Mouse (Mus musculus): ENCODE data around the gene Dynll2.
"Not testable (repeated sequence)": the region's sequence is repeated elsewhere in the genome, so short reads cannot be mapped to it uniquely, and the experiment has no call there.

Dynll2 gene

GRCm38 (mm10) chr11:87987861-87988260, 528 bp upstream of the Dynll2 start:
- DNase-seq (ENCODE audit: low spot score) = no peak

GRCm38 (mm10) chr11:87986141-87986741, 1.1 kb downstream of the Dynll2 start:
- peak; percentile 82 for DNase-seq (ENCODE audit: low spot score)

DNA sequence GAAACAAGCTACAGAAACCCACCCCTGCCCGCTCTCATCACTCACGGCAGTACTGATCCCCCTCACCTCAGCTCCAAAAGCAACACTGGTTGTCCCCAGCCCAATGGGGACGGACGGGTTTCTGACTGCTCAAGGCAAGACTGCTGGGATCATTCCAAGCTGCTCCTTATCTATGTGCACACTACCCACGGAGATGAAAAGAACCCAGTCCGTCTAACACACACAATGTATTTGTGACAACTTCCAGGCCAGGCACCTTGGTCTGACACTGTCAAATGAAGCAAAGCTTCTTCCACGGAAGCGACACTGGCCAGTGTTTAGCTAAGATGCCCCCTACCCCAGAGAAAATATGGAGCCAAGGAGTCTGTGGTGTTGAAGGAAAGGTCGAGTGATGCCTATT, 1.7 kb downstream of the Dynll2 start:
- DNase-seq (ENCODE audit: low spot score) = no peak

DNA sequence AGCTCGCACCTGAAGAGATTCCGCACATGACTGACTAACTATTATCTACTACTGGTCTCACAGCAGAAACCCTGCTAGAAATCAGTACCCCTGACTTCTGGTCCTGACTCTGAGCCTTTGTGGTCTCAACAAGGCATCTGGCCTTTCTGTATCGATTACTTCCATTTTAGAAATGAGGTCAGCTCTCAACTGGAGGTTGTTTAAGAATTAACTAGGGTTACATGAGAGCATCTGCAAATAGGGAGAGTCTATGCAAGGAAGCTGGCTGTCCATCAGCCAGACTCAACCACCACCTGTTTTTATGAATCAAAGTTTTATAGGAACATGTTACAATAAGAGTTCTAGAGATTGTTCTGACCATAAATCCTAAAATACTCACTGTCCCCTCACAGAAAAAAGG, 2.8 kb downstream of the Dynll2 start:
- DNase-seq (ENCODE audit: low spot score) = no peak

- DNase-seq (ENCODE audit: low spot score) = no peak
Measured at GRCm38 (mm10) chr11:87978905-87979304, 8.4 kb downstream of the Dynll2 start.

GRCm38 (mm10) chr11:87977021-87977420, 10.3 kb downstream of the Dynll2 start:
- not testable (repeated sequence) for DNase-seq (ENCODE audit: low spot score)

DNA sequence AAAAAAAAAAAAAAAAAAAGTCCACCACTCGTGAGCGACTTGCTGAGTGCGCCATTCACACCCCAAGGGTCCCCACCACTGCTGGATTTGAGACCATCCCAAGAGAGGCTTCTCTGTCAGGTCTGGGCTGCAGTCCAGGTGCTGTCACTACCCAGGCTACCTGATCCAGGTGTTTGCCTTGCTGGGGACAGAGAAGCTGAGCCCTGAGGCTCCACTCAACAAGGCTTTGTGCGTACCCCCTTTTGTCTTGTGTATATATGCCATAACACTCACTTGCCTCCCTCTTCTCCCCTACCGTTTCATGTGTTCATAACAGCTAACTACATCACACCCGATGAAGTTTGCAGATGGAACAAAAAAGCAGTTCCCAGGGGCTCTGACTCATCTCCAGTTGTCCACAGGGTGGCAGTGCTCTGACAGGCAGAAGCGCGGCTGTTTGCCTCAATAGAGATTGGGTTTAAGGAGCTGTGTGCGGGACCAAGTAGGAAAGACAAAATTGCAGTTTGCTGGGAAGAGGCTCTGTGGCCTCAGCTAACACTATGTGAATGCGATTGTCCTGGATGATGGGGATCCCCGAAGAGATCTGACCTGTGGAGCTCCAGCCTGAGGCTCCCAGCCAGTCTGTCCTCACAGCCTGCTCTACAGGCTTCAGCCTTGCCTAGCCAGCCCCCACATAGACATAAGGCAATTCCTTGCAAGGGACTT, 12.7 kb downstream of the Dynll2 start:
- DNase-seq (ENCODE audit: low spot score) = peak; percentile 53

GRCm38 (mm10) chr11:87973559-87974305, 13.6 kb downstream of the Dynll2 start:
- DNase-seq (ENCODE audit: low spot score) = no peak

DNA sequence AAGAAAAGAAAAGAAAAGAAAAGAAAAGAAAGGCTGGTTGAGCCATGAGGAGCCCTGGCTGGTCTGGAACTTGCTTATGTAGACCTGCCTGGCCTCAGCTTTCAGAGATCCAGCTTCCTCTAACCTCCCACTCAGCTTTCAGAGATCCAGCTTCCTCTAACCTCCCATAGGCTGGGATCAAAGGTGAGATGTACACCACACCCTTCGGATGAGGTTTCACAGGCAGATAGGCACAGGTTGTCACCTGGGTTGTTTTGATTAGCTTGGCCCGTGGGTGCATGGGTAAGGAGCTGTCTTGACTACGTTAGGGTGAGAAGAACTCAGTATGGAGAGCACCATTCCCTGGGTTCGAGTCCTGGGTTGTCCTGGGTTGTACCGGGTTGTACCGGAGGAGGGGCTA, 14.5 kb downstream of the Dynll2 start:
- no peak for DNase-seq (ENCODE audit: low spot score)

DNA sequence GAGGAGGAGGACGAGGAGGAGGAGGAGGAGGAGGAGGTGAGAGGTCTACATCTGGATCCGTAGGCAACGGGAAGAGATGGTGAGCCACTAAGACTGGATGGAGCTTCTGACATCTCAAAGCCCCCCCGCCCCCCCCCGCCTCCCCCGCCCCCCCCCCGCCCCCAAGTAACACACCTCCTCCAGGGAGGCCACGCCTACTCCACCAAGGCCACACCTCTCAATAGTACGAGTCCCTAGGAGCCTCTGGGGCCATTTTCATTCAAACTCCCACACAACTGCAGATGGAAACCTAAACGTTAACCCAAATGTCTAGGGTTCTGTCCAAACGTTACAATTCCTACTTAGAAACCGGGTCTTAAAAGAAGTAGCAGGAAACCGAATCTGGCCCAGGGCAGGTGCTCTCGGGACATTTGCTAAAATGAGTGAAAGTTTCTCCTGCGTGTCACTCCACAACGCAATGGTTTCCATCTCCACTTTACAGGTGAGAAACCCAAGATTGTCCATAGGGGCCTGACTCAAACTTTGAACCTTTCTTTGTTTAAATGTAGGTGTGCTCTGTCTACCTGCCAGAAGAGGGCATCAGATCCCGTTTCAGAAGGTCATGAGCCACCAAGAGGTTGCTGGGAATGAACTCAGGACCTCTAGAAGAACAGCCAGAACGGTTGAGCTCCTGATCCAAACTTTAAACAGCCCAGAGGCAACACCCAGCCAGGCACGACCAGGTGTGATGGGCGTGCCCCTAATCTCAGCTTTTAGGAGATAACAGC, 18.8 kb downstream of the Dynll2 start:
- DNase-seq (ENCODE audit: low spot score) = no peak

DNA sequence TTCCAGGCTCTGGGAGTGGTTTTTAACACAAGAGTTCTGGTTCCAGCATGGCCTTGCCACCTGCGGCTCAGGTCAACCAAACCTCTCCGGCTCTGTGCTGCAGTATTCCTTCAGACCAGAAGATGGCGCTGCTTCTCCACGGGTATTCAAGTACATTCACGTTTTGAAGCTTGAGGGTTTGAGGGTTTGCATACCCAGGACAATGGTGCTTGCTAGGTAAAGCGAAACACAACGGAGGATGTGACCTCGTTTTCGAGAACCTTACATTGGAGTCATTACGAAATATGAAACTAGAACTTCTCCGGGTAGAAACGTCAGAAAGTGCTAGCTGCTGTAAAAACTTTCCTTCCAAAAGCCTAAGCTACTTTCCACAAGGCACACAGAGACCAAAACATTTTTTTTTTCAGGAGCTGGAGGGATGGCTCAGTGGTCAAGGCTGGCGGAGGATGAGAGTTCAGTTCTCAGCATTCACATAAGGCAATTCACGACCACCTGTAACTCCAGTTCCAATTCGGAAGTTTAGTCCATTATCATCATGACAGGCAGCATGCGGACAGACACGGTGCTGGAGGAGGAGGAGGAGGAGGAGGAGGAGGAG, 19.5 kb downstream of the Dynll2 start:
- peak; percentile 75 for DNase-seq (ENCODE audit: low spot score)

GRCm38 (mm10) chr11:87966214-87966613, 21.1 kb downstream of the Dynll2 start:
- no peak for DNase-seq (ENCODE audit: low spot score)

DNA sequence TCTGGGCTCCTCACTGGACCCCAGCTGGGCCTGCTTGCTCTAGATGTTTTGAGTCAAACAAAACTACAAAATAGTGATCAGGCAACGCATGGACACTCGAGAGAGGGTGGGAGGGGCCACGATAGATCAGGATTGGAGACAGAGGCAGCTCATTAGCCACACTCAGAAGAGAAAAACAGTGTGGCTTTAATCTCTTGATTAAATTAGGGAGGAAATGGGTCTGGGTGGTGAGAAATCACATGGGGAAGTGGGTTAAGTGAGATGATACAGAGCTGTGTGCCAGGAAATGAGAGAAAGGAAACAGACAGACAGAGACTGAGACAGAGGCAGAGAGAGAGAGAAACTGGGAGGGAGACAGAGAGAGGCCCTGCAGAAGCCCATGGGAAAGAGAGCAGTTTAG, 22.0 kb downstream of the Dynll2 start:
- DNase-seq (ENCODE audit: low spot score) = no peak

DNA sequence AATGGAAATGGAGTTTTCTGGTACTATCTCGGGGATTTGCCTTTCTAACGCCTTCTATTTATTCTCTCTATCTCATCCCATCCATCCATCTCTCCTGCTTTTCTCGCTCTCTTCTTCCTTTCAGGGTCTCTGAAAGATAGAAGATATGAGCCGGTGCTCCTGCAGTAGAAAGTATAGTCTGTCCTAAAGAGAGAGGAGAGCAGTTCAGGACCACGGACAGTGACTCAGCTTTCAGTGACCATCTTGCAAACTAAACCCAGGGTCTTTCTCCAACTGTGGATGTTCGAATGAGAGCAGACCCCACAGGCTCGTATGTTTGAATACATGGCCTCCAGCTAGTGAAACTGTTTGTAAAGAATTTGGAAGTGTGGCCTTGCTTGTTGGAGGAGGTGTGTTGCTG, 30.3 kb downstream of the Dynll2 start:
- DNase-seq (ENCODE audit: low spot score) = peak; percentile 36

- no peak for DNase-seq (ENCODE audit: low spot score)
Measured at GRCm38 (mm10) chr11:87955144-87955543, 32.2 kb downstream of the Dynll2 start.

GRCm38 (mm10) chr11:87949990-87950389, 37.3 kb downstream of the Dynll2 start:
- DNase-seq (ENCODE audit: low spot score) = no peak

DNA sequence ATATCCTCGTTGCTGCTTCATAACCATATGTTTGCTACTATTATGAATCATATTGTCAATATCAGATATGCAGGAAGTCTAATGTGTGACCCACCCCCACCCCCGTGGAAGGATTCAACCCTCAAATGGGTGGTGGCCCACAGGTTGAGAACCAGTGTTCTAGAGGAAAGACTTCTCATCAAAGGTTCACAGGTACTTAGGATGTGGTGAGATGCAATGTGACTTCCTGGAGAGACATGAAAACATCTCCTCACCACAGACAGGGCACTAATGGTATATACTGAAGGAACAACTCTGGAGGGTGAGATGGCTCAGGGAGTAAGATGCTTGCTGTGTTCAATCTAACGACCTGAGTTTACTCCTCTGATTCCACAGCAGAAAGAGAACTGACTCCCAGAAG, 51.9 kb downstream of the Dynll2 start:
- DNase-seq (ENCODE audit: low spot score) = no peak

DNA sequence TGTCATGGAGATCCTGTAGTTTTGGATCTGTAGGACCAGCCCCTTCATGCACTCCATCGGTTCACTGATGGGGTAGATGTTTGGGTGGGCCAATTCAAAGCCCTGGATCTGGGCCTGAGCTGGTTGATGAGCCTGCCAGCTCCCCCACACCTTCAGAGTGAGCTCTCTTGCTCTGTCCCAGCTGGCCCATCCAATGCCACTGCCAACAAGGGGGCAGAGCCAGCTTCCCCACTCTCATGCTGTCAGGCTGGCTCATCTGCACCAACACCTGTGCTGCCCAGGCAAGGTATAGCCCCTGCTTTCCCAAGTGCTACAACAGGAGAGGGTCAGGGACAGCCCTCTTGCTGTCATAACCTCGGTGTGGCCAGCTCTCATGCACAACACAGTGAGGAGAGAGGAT, 53.6 kb downstream of the Dynll2 start:
- no peak for DNase-seq (ENCODE audit: low spot score)

DNA sequence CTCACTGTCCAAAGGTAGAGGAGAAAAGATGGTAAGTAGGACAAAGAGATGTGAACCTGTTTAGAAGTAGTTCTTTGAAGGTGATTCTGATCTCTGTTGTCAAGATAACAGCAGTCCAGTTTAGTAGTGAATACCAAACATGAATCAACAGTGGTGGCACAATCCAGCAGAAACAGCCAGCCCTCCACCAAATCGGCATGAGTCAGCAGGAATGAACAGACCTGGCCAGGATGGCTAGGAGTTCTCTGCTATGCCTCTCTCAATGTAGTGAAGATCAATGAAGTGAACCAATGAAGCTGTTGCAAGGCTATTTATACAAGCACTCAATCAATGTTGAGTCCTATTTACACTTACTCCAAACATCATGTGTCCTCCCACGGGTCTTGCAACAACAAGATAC, 57.0 kb downstream of the Dynll2 start:
- DNase-seq (ENCODE audit: low spot score) = no peak
